Mouse (Mus musculus): ENCODE measurements around the gene Rbfox1.

The Rbfox1 gene

DNA sequence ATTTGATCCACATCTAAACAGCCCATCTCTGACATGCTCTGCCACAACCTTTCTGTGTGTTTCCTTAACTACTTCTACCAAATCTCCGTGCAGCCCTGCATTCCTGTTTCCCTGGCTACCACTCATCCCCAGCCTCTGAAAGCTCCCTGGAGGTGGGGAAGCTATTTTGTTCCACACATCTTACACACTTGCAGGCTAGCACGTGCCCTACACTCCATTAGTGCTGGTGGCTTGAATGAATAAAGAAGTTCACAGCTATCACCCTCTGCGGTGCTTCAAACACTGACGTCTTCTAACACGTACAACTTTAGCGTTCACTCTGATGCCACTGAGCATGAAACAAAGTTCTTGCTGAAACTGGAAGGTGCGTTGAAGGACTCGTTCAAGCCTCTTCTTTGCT is 379.4 kb downstream of the Rbfox1 start:
- no peak for DNase-seq

DNA sequence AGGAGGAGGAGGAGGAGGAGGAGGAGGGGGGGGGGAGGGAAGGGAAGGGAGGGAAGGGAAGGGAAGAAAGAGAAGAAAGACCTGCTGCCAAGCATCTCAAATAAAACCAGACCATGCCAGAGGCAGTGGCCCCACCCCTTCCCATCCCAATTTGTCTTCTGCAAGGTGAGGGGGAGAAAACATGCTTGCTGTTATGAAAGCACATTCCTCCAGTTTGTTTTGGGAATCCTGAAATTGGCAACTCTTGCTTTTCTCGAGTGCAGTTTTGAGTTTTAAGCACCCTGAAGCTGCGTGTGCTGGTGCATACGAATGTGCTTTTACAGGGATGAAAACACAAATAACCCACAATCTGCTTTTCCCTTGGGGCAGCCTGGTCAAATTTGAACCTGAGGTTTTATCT is 380.5 kb downstream of the Rbfox1 start:
- DNase-seq = no peak

DNA sequence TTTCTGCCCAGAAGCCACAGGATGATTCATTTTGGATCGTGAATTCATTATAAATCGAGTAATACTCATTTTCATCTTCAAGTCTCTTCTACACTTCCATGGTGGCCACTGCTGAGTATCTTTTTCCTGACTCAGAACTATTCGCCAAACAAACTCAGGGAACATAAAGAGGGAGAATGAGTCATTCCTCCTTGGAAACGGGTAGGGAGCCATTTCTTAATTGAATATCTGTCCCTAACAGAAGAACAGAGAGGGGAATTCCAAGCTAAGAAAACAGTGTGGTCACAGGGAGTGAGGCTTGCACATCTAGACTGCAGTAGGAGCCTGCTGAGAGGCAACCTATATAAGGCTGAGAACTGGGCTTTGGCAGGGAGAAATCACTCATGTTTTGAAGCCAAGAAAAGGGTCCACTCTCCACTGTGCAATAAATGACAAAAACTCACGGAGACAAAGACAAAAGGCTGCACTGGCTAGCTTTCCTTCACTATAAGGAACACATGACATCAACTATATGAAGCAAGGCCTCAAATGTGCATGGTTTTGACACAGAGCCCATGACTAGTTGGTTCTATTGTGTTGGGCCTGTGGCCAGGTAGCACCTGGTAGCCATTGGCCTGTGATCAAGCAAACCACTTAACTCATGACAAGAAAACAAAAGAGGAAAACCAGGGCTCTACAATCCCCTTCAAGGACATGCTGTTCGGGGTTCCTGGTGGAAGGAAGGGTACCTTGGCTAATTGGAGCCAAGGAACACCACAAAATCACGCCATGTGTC is 386.6 kb downstream of the Rbfox1 start:
- no peak for DNase-seq

DNA sequence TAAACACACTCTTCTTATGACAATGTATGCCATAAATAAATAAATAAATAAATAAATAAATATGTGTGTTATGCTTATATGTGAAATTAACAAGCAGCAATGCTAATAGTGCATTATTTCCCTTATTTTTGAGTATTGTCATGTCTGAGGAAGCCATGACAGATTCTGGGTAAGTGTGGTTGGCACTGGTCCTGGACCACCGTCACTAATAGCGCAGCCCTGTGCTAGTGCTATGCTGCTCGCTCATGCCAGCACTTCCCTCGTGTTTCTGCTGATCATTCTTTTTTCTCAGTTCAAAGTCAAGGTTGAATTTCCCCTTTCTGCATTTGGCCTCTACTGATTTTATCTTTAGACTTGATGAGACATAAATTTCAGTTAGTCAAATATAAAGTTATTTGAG is 398.3 kb downstream of the Rbfox1 start:
- no peak for DNase-seq

DNA sequence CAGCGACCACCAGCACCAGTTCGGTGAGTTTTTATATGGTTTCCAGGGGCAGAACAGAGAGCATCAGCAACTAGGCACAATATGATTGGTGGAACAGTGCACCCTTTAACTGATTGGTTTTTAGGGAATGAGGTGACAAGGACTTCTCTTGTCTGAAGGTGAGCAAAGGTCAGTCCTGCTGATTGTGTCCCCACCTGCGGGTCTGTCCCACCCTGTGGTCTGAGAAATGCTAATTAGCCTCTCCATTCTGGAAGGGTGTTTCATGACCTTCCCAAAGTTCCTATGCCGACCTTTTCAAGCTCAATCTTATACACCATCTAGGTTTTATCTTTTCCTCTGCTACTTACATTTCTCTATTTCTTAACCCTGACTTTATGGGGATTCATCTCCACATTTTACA is 399.2 kb downstream of the Rbfox1 start:
- no peak for DNase-seq

DNA sequence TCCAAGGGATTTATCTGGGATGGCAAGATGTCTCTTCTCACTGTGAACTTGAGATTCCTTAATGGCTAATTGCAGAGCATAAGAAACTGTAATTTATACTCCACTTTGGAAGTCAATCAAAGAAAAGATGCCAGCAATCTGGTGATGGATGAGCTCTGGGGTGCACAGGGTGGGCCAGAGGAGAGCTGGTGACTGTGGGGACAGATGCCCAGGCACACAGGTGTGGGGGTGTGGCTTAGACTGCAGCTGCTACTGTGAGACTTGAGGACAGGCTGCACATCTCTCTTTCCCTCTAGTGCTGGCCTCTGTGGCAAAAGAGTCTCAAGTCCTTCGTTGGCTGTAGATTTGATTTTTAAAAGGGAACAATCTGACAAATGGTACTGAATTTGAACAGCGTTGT is 402.5 kb downstream of the Rbfox1 start:
- DNase-seq = no peak

DNA sequence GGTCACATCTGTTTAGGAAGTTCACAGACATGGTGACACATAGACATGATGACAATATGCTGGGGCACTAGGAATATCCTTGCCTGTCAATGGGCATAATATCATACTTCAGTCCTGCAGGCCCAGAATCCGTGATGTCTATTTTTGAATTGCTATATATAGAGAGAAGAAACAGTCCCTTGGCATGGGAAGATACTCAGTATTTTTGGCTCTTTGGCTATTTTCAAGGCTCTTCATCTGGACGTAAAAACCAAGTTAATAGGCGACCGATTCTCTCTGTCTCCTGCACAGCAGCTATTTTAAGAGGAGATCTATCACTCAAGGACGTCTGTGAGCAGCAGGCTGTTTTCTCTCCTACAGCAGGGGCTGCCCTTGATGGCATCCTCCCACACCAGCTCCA is 415.0 kb downstream of the Rbfox1 start:
- DNase-seq = no peak

DNA sequence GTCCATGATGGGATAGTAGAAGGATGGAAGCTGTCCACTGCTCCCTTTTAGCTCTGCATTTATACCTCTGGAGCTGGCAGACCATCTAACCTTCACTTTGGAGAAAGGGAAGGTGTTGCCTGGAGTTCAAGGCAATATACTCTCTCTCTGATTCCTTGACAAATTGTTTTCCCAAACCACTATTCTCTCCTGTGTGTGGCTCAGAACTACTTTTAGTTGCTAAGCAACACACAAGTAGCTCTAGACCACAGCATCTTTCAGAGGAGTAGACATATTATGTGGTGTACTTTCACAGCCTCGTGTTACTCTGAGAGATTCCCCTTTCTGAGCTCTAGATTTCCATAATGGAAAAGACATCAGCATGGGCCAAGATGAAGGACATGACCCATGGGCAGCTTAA is 417.9 kb downstream of the Rbfox1 start:
- DNase-seq = no peak

DNA sequence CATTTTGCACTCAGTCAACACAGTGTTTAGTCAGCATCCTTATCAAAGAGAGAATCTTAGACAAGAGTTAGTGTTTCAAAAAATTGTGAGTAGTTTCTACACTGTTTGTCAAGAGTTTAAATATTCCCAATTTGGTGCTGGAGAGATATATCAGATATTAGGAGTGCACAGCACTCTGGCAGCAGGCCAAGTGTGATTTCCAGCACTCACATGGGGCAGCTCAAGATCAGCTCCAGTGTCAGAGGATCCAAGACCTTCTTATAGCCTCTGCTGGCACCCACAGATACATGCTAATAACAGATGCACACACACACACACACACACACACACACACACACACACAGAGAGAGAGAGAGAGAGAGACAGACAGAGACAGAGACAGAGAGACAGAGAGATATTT is 424.8 kb downstream of the Rbfox1 start:
- DNase-seq = no peak

DNA sequence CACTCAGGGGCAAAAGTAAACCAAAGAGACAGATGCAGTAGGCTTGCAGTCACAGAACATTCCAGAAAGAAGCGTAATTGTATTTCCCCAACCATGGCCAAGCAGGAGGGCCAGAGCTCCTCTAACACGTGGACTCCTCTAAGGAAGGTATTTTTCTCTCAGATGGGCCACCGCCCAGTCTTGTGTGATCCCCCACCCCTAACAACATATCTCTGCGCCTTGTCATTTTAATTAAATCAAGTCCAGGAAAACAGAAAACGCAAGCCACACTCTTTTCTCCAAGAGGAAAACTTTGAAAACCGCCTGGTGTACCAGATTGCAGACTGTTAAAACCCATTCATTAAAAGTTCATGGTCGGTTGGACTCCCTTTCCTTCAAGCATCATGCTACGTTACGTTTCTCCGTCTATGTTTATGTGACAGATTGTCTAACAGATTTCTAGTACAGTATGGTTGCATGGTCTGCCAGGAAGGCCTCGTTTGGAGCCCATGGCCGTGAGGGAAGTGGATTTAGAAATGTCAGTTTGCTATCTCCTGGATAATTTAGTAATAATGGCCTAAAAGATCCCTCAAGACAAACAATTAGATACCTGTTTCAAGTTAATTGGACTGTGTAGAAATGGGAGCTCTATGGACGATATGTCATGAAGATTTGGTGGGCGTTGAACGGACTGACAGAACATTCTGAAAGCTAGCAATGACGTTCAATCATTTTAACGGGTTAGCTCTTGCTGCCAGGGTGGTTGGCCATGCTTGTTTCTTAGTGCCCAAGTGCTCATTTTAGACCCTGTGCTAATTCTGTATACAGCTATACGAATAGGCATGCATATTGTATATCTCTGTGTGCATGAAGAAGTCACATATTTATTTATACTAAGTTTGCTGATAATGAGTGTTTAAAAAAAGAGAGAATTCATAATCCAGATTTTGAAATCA is 425.9 kb downstream of the Rbfox1 start:
- no peak for DNase-seq

DNA sequence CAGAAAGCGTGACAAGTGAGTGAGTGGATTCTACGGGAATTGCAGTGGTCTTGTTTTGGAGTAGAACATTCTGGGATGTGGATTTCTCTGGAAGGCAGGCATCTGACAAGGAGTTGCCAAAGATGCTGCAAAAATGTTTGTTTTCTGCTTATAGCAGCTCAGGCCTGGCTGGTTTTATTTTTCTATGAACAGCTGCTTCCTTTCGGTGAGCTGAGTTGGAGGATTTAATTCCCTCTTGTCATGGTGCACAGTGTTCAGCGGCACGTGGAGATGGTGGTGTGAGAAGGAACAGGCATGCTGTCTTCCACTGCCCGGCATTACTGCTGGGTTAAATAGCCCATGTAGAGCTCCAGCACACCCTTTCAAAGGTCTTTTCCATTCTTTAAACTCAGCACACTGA is 428.5 kb downstream of the Rbfox1 start:
- DNase-seq = no peak

DNA sequence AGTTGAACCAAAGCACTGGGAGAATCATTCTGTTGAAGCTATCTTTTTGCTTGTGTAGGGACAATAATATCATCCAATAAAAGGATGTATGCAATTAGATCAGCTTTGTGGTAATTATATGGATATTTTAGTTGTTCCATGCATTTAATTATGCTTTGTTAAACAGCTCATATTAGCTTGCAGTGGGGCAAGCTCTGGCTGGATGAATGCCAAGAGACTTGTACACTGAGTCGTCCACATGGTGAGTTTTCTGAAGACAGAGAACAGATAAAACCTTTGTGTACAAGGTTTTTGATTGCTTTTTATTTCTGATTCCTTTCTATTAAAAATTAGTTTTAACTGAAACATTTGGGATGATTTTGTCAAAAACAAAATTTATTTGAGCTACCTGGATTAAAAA is 439.7 kb downstream of the Rbfox1 start:
- no peak for DNase-seq

DNA sequence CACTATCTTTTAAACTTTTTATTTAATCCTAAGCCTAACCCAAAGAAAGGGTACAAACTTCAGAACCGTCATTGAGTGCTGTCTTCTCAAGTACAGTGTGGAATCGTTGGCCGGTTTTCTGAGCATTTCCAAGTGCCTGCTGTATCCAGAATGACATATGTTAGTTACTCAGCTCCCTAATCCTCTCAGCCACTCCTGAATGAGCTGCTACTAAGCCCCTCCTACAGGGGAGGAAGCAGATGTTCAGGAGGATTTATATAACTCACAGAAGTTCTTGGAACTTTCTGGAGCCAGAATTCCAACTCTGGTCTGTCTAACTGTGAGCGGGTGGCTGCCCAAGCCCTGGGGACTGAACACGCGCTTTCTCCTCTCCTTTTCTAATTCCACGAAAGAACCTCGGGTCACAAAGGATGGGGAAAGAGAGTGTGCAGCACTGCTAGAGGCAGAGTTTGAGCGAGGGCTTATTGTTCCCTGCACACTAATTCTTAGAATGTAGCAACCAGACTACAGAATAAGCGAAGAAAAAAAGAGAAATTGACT is 446.3 kb downstream of the Rbfox1 start:
- no peak for DNase-seq

DNA sequence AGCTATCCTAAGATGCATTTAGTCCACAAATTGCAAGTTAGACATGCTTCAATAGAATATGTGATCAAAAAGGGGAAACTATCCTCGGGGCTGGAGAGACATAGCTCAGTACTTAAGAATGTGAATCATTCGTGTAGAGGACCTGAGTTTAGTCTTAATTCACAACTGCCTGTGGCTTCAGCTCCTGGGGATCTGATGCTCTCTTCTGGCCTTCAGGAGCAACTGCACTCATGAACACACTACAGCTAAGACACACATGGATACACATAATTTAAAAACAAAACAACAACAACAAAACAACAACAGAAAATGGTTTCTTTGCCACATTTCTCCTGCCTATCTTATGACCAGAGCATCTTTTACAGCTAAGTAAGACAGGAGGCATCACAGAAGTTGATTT is 448.1 kb downstream of the Rbfox1 start:
- no peak for DNase-seq

DNA sequence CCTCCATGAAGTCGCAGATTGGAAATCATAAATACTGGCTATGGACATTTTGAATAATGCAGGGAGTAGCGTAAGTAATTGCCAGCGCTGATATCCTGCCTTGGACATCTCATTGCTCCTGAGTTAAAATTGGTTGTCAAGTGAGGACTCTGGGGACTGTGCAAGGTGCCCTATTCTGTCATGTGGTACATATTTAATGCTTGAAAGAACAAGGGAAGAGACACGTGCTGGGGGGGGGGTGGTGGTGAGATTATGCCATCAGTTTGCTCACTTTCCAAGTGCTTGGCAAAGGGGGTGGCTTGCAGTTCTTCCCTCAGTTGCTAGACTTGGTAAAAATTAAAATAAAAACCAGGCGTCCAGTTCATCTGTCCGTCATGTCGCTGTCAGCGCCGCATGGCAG is 462.9 kb downstream of the Rbfox1 start:
- DNase-seq = no peak

DNA sequence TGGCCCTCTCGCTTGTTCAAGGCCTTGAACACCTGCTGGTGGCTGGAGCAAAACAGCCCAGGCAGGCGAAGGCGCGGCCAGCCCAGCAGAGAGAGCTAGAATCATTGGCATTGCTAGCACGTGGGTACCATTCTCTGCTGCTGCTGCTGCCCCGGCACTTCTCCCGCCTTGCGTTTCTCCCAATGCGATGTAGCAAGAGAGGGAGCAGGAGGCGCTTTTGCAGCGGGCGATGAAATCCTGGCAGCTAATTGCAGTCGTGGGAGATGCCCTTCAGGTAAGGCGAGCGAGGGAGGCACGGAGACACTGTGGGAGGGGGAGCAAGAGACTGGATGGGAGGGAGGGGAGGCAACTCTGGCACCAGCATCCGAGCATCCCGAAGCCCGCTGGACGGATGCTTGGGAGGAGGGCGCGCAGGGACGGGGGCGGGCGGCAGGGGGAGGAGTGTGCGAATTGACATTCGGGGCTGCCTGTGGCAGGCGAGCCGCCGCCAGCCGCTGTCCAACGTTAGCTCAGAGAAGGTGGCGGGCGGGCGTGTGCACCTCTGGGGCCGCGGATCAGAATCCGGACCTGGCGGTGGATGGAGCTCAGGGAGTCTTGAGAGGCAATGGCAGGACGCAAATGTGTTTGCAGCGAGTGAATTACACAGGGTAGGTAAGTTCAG is 463.6 kb downstream of the Rbfox1 start:
- no peak for DNase-seq

DNA sequence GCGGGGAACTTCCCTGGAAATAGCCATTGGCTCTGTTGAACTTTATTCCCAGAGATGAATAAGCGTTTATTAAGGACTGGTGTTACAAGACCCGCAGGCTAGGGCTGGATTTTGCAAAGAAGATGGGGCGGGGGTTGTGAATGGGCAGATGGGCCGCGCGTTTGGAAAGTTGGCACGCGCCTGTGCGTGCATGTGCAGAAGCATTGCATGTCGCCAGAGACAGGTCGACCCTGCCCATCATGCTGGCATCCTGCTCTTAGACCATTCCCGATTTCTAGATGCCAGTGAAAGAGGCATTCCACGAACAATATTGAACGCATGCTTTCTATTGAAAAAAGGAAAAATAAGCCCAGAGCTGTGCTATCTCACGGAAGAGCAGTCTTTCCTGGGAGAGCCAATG is 464.2 kb downstream of the Rbfox1 start:
- DNase-seq = no peak

DNA sequence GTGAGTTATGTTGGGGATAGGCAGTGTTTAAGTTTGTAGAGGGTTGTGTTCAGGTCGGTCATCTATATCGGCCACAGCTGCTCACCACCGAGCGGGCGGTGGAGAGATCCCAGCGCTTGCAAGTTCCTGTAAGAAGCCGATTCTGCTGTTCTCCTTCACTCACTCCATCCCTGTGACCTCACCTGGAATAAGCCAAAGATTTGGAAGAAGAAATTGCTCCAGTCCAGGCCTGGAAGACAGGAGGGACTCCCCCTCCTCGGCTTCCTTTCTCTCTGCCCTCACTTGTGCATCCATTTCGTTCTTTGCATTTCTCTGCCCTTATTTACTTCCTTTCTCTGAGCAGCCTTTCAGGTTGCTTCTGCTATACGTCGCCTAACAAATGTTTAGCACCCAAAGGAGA is 465.1 kb downstream of the Rbfox1 start:
- DNase-seq = no peak

DNA sequence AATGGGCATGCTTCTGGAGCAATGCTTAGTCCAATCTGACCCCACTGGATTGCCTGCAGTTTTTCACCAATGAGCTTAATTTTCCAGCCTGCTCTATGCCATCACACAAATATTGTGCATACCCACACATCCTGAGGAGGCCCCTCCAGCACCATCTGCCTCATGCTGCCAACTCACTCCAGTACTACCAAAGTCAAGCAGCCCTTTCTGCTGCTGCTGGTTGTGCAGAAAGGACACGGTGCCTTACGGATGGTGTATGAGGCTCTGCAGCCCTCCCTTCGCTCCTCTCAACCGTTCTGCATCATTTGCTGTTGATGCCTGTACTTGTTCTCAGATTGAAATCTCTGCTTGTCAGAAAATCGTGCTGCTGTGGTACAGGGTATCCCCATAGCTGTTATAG is 468.0 kb downstream of the Rbfox1 start:
- no peak for DNase-seq

DNA sequence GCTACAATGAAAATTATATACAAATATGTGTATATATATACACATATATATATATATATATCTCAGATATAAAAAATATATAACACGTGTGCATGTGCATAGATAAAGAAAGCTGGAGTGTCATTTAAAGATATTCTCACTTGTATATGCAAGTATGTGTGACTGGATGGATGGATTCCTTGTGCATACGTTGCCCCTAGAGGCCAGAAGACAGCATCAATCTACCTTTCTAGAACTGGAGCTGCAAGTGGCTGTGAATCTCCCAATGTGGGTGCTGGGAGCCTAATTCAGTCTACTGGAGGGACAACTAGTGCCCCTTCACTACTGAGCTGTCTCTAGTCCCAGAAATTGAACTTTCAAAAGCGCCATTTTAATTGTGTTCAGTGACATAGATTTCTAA is 471.8 kb downstream of the Rbfox1 start:
- no peak for DNase-seq

DNA sequence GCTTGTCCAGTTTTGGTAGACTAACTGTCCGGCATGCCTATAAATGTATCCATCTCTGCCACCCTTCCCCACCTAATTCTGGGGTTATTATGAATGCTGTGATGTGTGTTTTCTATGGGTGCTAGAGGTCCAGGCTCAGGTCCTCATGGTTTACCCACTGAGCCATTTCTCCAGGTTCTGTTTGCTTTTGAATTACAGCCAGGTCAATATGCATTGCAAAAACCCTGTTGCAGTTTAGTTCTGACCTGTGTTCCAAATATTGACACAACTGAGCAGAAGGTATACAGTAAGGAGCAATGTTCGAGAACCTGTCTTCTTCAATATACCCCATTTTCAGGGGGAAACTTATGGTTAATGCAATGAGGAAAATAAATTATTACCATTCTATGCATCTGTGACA is 480.6 kb downstream of the Rbfox1 start:
- no peak for DNase-seq

DNA sequence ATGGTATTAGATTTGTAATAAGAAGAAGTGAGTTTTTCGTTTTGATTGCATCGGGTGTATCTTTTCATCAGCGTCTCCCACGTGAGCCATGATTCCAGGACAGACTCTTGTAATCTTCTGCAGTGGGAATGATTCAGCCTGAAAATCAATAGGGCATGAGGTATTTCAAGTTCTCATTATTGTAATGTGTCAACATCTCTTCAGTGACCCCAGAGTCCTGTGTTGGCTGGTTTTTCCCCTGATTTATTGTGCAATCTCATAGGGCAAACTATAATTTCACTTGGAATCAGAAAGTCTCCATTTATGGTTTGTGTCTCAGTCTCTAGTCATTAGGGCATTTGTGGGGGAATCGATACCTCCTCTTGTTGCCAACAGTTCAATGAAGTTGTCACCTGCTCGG is 481.5 kb downstream of the Rbfox1 start:
- no peak for DNase-seq

DNA sequence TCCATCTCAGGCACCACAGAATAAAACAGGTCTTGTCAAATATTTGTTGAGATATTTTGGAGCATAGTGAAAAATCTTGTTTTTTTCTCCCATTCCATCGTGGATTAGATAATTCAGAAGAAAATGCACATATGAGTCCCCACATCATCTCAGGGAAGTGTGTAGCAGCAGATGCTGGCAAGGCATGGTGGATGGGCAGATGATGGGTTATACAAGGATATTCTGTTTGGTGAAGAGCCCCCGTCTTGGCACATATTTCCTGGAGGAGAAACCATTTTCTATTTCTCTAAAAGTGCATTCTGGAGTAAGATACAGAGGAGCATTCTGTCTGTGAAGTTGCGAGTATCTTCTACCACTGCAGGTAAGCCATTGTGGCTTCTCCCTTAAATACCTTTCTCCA is 495.8 kb downstream of the Rbfox1 start:
- no peak for DNase-seq

DNA sequence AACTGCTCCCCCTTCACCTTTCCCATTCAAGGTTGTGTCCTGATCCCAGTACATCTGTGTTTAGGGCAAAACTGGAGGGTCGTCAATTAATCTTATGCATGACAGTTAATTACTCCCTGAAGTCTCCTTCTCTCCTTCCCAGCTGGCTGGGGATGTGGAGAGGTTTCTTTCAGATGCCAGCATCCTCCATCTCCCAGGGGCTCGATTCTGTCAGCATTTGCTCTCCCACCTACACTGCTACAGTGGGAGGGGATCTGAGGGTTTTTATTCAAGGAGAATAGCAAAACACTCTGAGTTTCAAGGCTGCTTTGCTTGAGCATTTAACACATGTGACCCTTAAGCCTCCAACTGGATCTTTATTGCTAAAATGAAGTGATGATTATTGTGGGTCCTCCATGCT is 496.4 kb downstream of the Rbfox1 start:
- DNase-seq = no peak
